Mouse (Mus musculus) MEL (cell line): ENCODE results near the gene Unc13b. TPM values are rescaled to one million over a fixed set of nuclear protein-coding genes. Genes with fewer than 3 reads are reported as not detected.

Source experiments
- DNase-seq: peaks from one replicate; pipeline ENCODE4 v3.0.0; 2011; ENCODE audit warnings: low read depth, low spot score
- H3K27ac ChIP-seq: 2 replicates; pipeline ENCODE4 v1.5.1; 2012; ENCODE audit warnings: low read depth, mild to moderate bottlenecking, control low read depth, low read length, moderate library complexity; ENCODE audit not compliant: control insufficient read depth
- H3K27me3 ChIP-seq, 2 experiments: fragments of 150-350 bp in 1 of 2; sonication (generic) in 1 of 2; 2 replicates each; pipeline ENCODE4 v1.6.1; 2012; ENCODE audit warnings: low read length in 2 of 2, mild to moderate bottlenecking in 2 of 2, improper control_type of control experiment in 1 of 2, moderate library complexity in 1 of 2; ENCODE audit not compliant: insufficient read depth in 2 of 2, control insufficient read depth in 1 of 2
- H3K36me3 ChIP-seq, 2 experiments: 2 replicates each; pipeline ENCODE4 v1.6.1; 2012 to 2014; ENCODE audit warnings: low read length in 2 of 2, improper control_type of control experiment in 1 of 2, inconsistent platforms in 1 of 2, mild to moderate bottlenecking in 1 of 2; ENCODE audit not compliant: insufficient read depth in 2 of 2, control insufficient read depth in 1 of 2
- H3K4me1 ChIP-seq, 2 experiments: fragments of 150-350 bp in 1 of 2; sonication (generic) in 1 of 2; 2 replicates each; pipeline ENCODE4 v1.6.1; 2012; ENCODE audit warnings: low read length in 2 of 2, improper control_type of control experiment in 1 of 2, mild to moderate bottlenecking in 1 of 2; ENCODE audit not compliant: insufficient read depth in 2 of 2, control insufficient read depth in 1 of 2
- H3K4me3 ChIP-seq, 2 experiments: fragments of 150-350 bp in 1 of 2; sonication (generic) in 1 of 2; 2 replicates each; pipeline ENCODE4 v1.5.1; 2012; ENCODE audit warnings: low read depth in 2 of 2, low read length in 2 of 2, mild to moderate bottlenecking in 2 of 2, moderate library complexity in 2 of 2, control low read depth in 1 of 2, improper control_type of control experiment in 1 of 2; ENCODE audit not compliant: control insufficient read depth in 1 of 2, insufficient read depth in 1 of 2
- H3K79me2 ChIP-seq: 2 replicates; pipeline ENCODE4 v1.6.1; 2012; ENCODE audit warnings: mild to moderate bottlenecking, low read length, moderate library complexity; ENCODE audit not compliant: control insufficient read depth, poor library complexity, insufficient read depth
- H3K9ac ChIP-seq: 2 replicates; pipeline ENCODE4 v1.6.1; 2012; ENCODE audit warnings: low read depth, mild to moderate bottlenecking, control low read depth, low read length, moderate library complexity; ENCODE audit not compliant: control insufficient read depth, poor library complexity, severe bottlenecking
- H3K9me3 ChIP-seq: fragments of 150-350 bp; sonication (generic); replicated peaks from 2 replicates; pipeline ENCODE4 v1.6.1; 2012; ENCODE audit warnings: mild to moderate bottlenecking, low read length, improper control_type of control experiment, moderate library complexity; ENCODE audit not compliant: insufficient read depth
- CHD1 ChIP-seq: IDR thresholded peaks from 2 replicates; pipeline ENCODE4 v1.6.1; 2012; ENCODE audit warnings: low read depth, mild to moderate bottlenecking, inconsistent platforms, low read length, improper control_type of control experiment
- ELF1 ChIP-seq: IDR thresholded peaks from 2 replicates; pipeline ENCODE4 v1.6.1; 2014; ENCODE audit warnings: low read depth, mild to moderate bottlenecking, inconsistent platforms, low read length, improper control_type of control experiment, moderate library complexity
- GATA1 ChIP-seq: IDR thresholded peaks from 2 replicates; pipeline ENCODE4 v1.6.1; 2011; ENCODE audit warnings: low read depth, low read length, improper control_type of control experiment
- JUND ChIP-seq: IDR thresholded peaks from 2 replicates; pipeline ENCODE4 v1.6.1; 2011; ENCODE audit warnings: low read depth, mild to moderate bottlenecking, improper control_type of control experiment, low read length
- KAT2A ChIP-seq: conservative IDR thresholded peaks from 2 replicates; pipeline ENCODE4 v1.6.1; 2012; ENCODE audit warnings: low read depth, low read length, improper control_type of control experiment, inconsistent platforms
- MAFK ChIP-seq: IDR thresholded peaks from 2 replicates; pipeline ENCODE4 v1.6.1; 2011; ENCODE audit warnings: low read depth, mild to moderate bottlenecking, low read length, improper control_type of control experiment, borderline replicate concordance
- MAX ChIP-seq: IDR thresholded peaks from 2 replicates; pipeline ENCODE4 v1.6.1; 2011; ENCODE audit warnings: low read length, improper control_type of control experiment
- MAZ ChIP-seq: IDR thresholded peaks from 2 replicates; pipeline ENCODE4 v1.6.1; 2012; ENCODE audit warnings: low read depth, mild to moderate bottlenecking, inconsistent platforms, low read length, improper control_type of control experiment
- MEF2A ChIP-seq: IDR thresholded peaks from 2 replicates; pipeline ENCODE4 v1.6.1; 2014; ENCODE audit warnings: low read depth, mild to moderate bottlenecking, inconsistent platforms, low read length, improper control_type of control experiment; ENCODE audit not compliant: poor library complexity, insufficient replicate concordance, severe bottlenecking; ENCODE audit errors: extremely low read depth
- MXI1 ChIP-seq: IDR thresholded peaks from 2 replicates; pipeline ENCODE4 v1.6.1; 2011; ENCODE audit warnings: mild to moderate bottlenecking, low read depth, low read length, improper control_type of control experiment
- NELFE ChIP-seq: IDR thresholded peaks from 2 replicates; pipeline ENCODE4 v1.6.1; 2011; ENCODE audit warnings: low read depth, low read length, improper control_type of control experiment
- NRF1 ChIP-seq: IDR thresholded peaks from 2 replicates; pipeline ENCODE4 v1.6.1; 2014; ENCODE audit warnings: low read depth, mild to moderate bottlenecking, inconsistent platforms, low read length, improper control_type of control experiment, moderate library complexity; ENCODE audit not compliant: poor library complexity, insufficient read depth, severe bottlenecking
- POLR2AphosphoS5 ChIP-seq: IDR thresholded peaks from 2 replicates; pipeline ENCODE4 v1.6.1; 2012; ENCODE audit warnings: low read depth, borderline replicate concordance, mild to moderate bottlenecking, inconsistent platforms, low read length, moderate library complexity, mixed read lengths
- RAD21 ChIP-seq: IDR thresholded peaks from 2 replicates; pipeline ENCODE4 v1.6.1; 2011; ENCODE audit warnings: mild to moderate bottlenecking, low read depth, low read length, improper control_type of control experiment
- RCOR1 ChIP-seq: IDR thresholded peaks from 2 replicates; pipeline ENCODE4 v1.6.1; 2012; ENCODE audit warnings: low read depth, mild to moderate bottlenecking, inconsistent platforms, low read length, improper control_type of control experiment
- SIN3A ChIP-seq: IDR thresholded peaks from 2 replicates; pipeline ENCODE4 v1.6.1; 2012; ENCODE audit warnings: low read length, improper control_type of control experiment, inconsistent platforms
- USF2 ChIP-seq, 2 experiments: IDR thresholded peaks; 2 replicates each; pipeline ENCODE4 v1.6.1; 2011 to 2012; ENCODE audit warnings: improper control_type of control experiment in 2 of 2, low read length in 2 of 2, borderline replicate concordance in 1 of 2, inconsistent platforms in 1 of 2, low read depth in 1 of 2, mild to moderate bottlenecking in 1 of 2; ENCODE audit not compliant: insufficient read depth in 1 of 2
- ZKSCAN1 ChIP-seq: IDR thresholded peaks from 2 replicates; pipeline ENCODE4 v1.6.1; 2012; ENCODE audit warnings: low read depth, mild to moderate bottlenecking, inconsistent platforms, low read length, improper control_type of control experiment, moderate library complexity
- ZMIZ1 ChIP-seq: IDR thresholded peaks from 2 replicates; pipeline ENCODE4 v1.6.1; 2012; ENCODE audit warnings: low read depth, mild to moderate bottlenecking, inconsistent platforms, low read length, improper control_type of control experiment, moderate library complexity
- ZNF384 ChIP-seq: IDR thresholded peaks from 2 replicates; pipeline ENCODE4 v1.6.1; 2012; ENCODE audit warnings: low read depth, mild to moderate bottlenecking, inconsistent platforms, low read length, improper control_type of control experiment
- polyA plus RNA-seq, 2 experiments: library from polyadenylated mRNA; stranded (reverse) in 1 of 2; unstranded in 1 of 2; fragments of >175 nt in 1 of 2; fragments of >200 nt in 1 of 2; gene quantifications; 2 replicates each; pipeline versions ENCODE4 v1.2.1 to v1.2.4; 2012; ENCODE audit warnings: low replicate concordance in 2 of 2, low read depth in 1 of 2; ENCODE audit not compliant: insufficient read length in 2 of 2, insufficient read depth in 1 of 2, missing spikeins in 1 of 2
- total RNA-seq: library from RNA; depleted of rRNA; stranded (reverse); fragments of 300-350 nt; gene quantifications from 2 replicates; pipeline ENCODE4 v1.2.3, GENCODE M21; 2012

The Unc13b gene
- total and polyA plus RNA-seq, 3 experiments: 5.4 to 9.6 TPM; not detected in 1

DNA sequence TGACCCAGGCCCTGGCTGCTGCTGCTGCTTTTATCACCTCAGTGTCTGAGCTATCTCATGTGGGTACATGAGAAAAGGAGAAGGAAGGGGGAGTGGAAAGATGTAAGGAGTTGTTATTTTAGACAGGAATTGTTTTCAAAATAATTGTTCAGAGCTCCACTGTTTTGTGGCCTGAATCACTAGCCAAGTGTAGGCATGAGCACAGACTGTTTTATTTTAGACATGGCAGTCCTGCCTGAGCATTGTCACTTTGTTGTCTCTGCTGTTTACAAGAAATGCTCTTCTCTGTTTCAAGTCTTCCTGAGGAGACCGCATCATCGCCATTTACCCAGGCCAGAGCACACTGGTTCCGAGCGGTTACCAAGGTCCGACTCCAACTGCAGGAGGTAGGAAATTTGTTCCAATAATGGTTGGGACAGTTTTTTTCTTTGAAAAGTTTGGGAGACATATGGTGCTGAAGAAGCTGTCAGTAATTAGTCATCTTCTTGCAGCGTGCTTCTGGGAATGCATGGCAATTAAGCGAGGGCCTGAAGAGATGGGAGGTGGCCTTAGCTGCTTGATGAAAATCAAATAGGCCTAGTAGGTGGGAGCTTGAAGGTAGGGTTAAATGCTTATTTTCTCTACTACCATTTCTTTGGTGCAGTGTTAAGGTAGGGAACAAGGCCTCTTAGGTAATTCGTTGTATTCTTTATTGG, 123.9 kb downstream of the Unc13b start:
- no peak for TF ChIP-seq GATA1
- no peak overlapping the region for H3K27ac ChIP-seq
- H3K79me2 ChIP-seq: no peaks in the 10 kb centered on the region
- no peaks in the 10 kb centered on the region for H3K36me3 ChIP-seq
- H3K9me3 ChIP-seq: no peaks in the 10 kb centered on the region
- DNase-seq: no peak
- H3K9ac ChIP-seq: no peak overlapping the region
- H3K4me3 ChIP-seq: no peak overlapping the region
- H3K4me1 ChIP-seq: no peaks in the 10 kb centered on the region; a peak in 1 of 4 replicates
- no peaks in the 10 kb centered on the region for H3K27me3 ChIP-seq

DNA sequence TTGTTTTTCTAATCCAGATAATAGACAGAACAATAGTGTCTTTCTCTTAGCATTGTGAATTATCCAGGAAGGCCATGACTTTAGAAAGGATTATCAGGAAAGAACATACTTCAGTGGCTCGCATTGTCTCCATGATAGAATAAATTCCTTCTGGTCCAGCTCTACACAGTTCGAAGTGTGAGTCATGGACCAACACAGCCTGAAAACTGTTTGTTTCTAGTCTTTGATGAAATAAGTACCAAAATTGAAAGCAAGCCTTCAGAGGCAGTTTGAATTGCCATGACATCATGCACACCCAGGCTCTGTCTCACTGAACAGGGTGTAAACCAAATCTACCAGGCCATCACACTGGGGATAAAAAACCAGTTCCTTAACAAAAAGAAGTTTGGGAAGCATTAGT, 128.7 kb downstream of the Unc13b start:
- no peak overlapping the region for H3K9ac ChIP-seq
- no peaks in the 10 kb centered on the region; a peak in 1 of 4 replicates for H3K4me1 ChIP-seq
- no peaks in the 10 kb centered on the region for H3K9me3 ChIP-seq
- no peak overlapping the region for H3K27ac ChIP-seq
- no peaks in the 10 kb centered on the region for H3K27me3 ChIP-seq
- no peaks in the 10 kb centered on the region for H3K36me3 ChIP-seq
- DNase-seq: no peak
- no peaks in the 10 kb centered on the region for H3K79me2 ChIP-seq
- no peak overlapping the region for H3K4me3 ChIP-seq
- no peak for TF ChIP-seq RAD21
- no peak for TF ChIP-seq ELF1
- TF ChIP-seq SIN3A: no peak
- no peak for TF ChIP-seq ZMIZ1
- no peak for TF ChIP-seq MAFK
- no peak for TF ChIP-seq RCOR1
- TF ChIP-seq NRF1: no peak
- TF ChIP-seq KAT2A: no peak
- TF ChIP-seq JUND: no peak
- no peak for TF ChIP-seq CHD1
- no peak for TF ChIP-seq MAZ
- no peak for TF ChIP-seq MXI1

- Histone ChIP-seq H3K36me3 (no peaks in the 10 kb centered on the region), H3K27ac (no peak overlapping the region), H3K4me1 (no peaks in the 10 kb centered on the region; a peak in 1 of 4 replicates), H3K9ac (no peak overlapping the region), H3K27me3 (no peaks in the 10 kb centered on the region), H3K79me2 (no peaks in the 10 kb centered on the region), H3K9me3 (no peaks in the 10 kb centered on the region), H3K4me3 (no peak overlapping the region)
- DNase-seq: no peak
- no peak for TF ChIP-seq MEF2A
- TF ChIP-seq ELF1: no peak
- no peak for TF ChIP-seq NELFE
- no peak for TF ChIP-seq RCOR1
- TF ChIP-seq MAX: no peak
- TF ChIP-seq POLR2AphosphoS5: no peak
- no peak for TF ChIP-seq SIN3A
- TF ChIP-seq ZMIZ1: no peak
- no peak for TF ChIP-seq USF2 (IDR thresholded peaks at IDR 0.05; ENCODE audit: borderline replicate concordance in 1 of 2, insufficient read depth in 1 of 2, low read depth in 1 of 2, low read length in 2 of 2)
- no peak for TF ChIP-seq ZKSCAN1
- no peak for TF ChIP-seq ZNF384
Observed at GRCm38 (mm10) chr4:43189381-43189780, 130.6 kb downstream of the Unc13b start.
